Mouse (Mus musculus) forebrain, embryonic 14.5 days (tissue): ENCODE results near the gene Grip2. TPM values are rescaled to one million over a fixed set of nuclear protein-coding genes. Genes with fewer than 3 reads are reported as not detected.

ENCODE experiments used
- ATAC-seq: fragments of 200-750 bp; cut with Nextera tagmentation; 2 replicates; pipeline ENCODE4 v1.8.0; 2017; ENCODE audit warnings: mild to moderate bottlenecking, moderate library complexity
- DNase-seq: peaks from one replicate; pipeline ENCODE4 v3.0.0-alpha.2; 2015; ENCODE audit warnings: low spot score
- H3K27ac ChIP-seq: fragments of 300-500 bp; sonication (generic); 2 replicates; pipeline ENCODE4 v1.5.1; 2014; ENCODE audit warnings: low read depth, mild to moderate bottlenecking, control low read depth, low read length, moderate library complexity
- H3K27me3 ChIP-seq: fragments of 300-500 bp; sonication (generic); replicated peaks from 2 replicates; pipeline ENCODE4 v1.6.1; 2014; ENCODE audit warnings: low read length, control low read depth, mixed read lengths; ENCODE audit not compliant: control insufficient read depth, insufficient read depth
- H3K36me3 ChIP-seq: fragments of 300-500 bp; sonication (generic); 2 replicates; pipeline ENCODE4 v1.6.1; 2014; ENCODE audit warnings: low read length, control low read depth; ENCODE audit not compliant: control insufficient read depth, insufficient read depth
- H3K4me1 ChIP-seq: fragments of 300-500 bp; sonication (generic); 2 replicates; pipeline ENCODE4 v1.6.1; 2014; ENCODE audit warnings: antibody characterized with exemption, low read length, control low read depth; ENCODE audit not compliant: control insufficient read depth, insufficient read depth
- H3K4me2 ChIP-seq: fragments of 300-500 bp; sonication (generic); 2 replicates; pipeline ENCODE4 v1.6.1; 2014; ENCODE audit warnings: mild to moderate bottlenecking, control low read depth, low read length
- H3K4me3 ChIP-seq: fragments of 300-500 bp; sonication (generic); 2 replicates; pipeline ENCODE4 v1.5.1; 2014; ENCODE audit warnings: low read depth, low read length, control low read depth
- H3K9ac ChIP-seq: fragments of 300-500 bp; sonication (generic); 2 replicates; pipeline ENCODE4 v1.6.1; 2014; ENCODE audit warnings: mild to moderate bottlenecking, low read length, control low read depth, moderate library complexity
- H3K9me3 ChIP-seq: fragments of 300-500 bp; sonication (generic); replicated peaks from 2 replicates; pipeline ENCODE4 v1.6.1; 2016; ENCODE audit warnings: low read length, control low read depth, mixed read lengths; ENCODE audit not compliant: control insufficient read depth
- WGBS: fragments of 180-500 bp; shearing (Covaris S2); extraction: QIAGEN DNeasy Blood & Tissue Kit; methylation state at CpG from one replicate; pipeline ENCODE4 v1.1.7; 2014; 5-methylcytosine and 5-hydroxymethylcytosine counted together
- polyA plus RNA-seq: library from polyadenylated mRNA; unstranded; fragments of >200 nt; fragmentation: Nextera tagmentation; extraction: Ambion mirVana; gene quantifications from 2 replicates; pipeline ENCODE4 v1.2.1, GENCODE M21; 2014

Grip2 gene
- polyA plus RNA-seq, 1 experiment from 2014 or later, result 2.6 TPM

GRCm38 (mm10) chr6:91736471-91736870, 90.6 kb downstream of the Grip2 start:
- ATAC-seq (no peak), DNase-seq (no peak)
- Histone ChIP-seq H3K4me1 (peaks cover 6% of the 10 kb centered on the region; the same call in 1 of the 2 replicates), H3K27me3 (no peaks in the 10 kb centered on the region), H3K9ac (no peak overlapping the region), H3K36me3 (peaks cover 76% of the 10 kb centered on the region), H3K4me2 (no peak overlapping the region), H3K9me3 (no peaks in the 10 kb centered on the region), H3K4me3 (no peak overlapping the region), H3K27ac (no peak overlapping the region)
- WGBS, result 73% methylated on average over 5 of the region's 5 CpGs

GRCm38 (mm10) chr6:91732138-91732537, 94.9 kb downstream of the Grip2 start:
- Histone ChIP-seq H3K9ac (no peak overlapping the region), H3K9me3 (no peaks in the 10 kb centered on the region), H3K27me3 (no peaks in the 10 kb centered on the region), H3K27ac (peak overlapping the region; percentile 58; the same call in 1 of the 2 replicates), H3K4me2 (no peak overlapping the region), H3K4me1 (peaks cover 30% of the 10 kb centered on the region), H3K4me3 (no peak overlapping the region), H3K36me3 (peaks cover 60% of the 10 kb centered on the region)
- DNase-seq (peak; percentile 94), ATAC-seq (peak; percentile 81)
- 19% methylated on average over 11 of the region's 11 CpGs for whole genome bisulfite sequencing

GRCm38 (mm10) chr6:91729677-91730127, 97.3 kb downstream of the Grip2 start:
- peak; percentile 88 for DNase-seq
- no peak overlapping the region for H3K4me3 ChIP-seq
- H3K4me1 ChIP-seq, result peaks cover 30% of the 10 kb centered on the region
- 4% methylated on average over 12 of the region's 12 CpGs for WGBS
- H3K9me3 ChIP-seq, result no peaks in the 10 kb centered on the region
- H3K27me3 ChIP-seq, result no peaks in the 10 kb centered on the region
- peak; percentile 78 for ATAC-seq
- H3K9ac ChIP-seq, result peak overlapping the region; percentile 13; the same call in 1 of the 2 replicates
- H3K27ac ChIP-seq, result peak overlapping the region; percentile 68
- peaks cover 59% of the 10 kb centered on the region for H3K36me3 ChIP-seq
- H3K4me2 ChIP-seq, result no peak overlapping the region

- Histone ChIP-seq H3K4me2 (no peak overlapping the region), H3K27ac (peak overlapping the region; percentile 68; the same call in 1 of the 2 replicates), H3K36me3 (peaks cover 65% of the 10 kb centered on the region), H3K4me3 (no peak overlapping the region), H3K9me3 (no peaks in the 10 kb centered on the region), H3K4me1 (peaks cover 30% of the 10 kb centered on the region), H3K9ac (0 out of 2 replicates have a peak overlapping the region, but pooled peaks have one; percentile 17), H3K27me3 (no peaks in the 10 kb centered on the region)
- ATAC-seq, result no peak; the same call in 1 of the 2 replicates
- DNase-seq, result no peak
- 49% methylated on average over 6 of the region's 6 CpGs for WGBS
These were observed 98.0 kb downstream of the Grip2 start for GRCm38 (mm10) chr6:91728939-91729619.

- ATAC-seq, result no peak
- no peak overlapping the region for H3K27ac ChIP-seq
- 80% methylated on average over 1 of the region's 1 CpGs for WGBS
- H3K9ac ChIP-seq, result no peak overlapping the region
- H3K4me2 ChIP-seq, result no peak overlapping the region
- no peak for DNase-seq
- H3K9me3 ChIP-seq, result no peaks in the 10 kb centered on the region
- peaks cover 30% of the 10 kb centered on the region for H3K4me1 ChIP-seq
- H3K27me3 ChIP-seq, result no peaks in the 10 kb centered on the region
- H3K4me3 ChIP-seq, result no peak overlapping the region
- H3K36me3 ChIP-seq, result peaks cover 70% of the 10 kb centered on the region
These were observed 99.7 kb downstream of the Grip2 start for GRCm38 (mm10) chr6:91727361-91727760.

- DNase-seq, result no peak
- Histone ChIP-seq H3K9ac (no peak overlapping the region), H3K27ac (peak overlapping the region; percentile 55; the same call in 1 of the 2 replicates), H3K4me3 (no peak overlapping the region), H3K4me1 (peaks cover 37% of the 10 kb centered on the region), H3K9me3 (no peaks in the 10 kb centered on the region), H3K4me2 (no peak overlapping the region), H3K36me3 (peaks cover 38% of the 10 kb centered on the region), H3K27me3 (no peaks in the 10 kb centered on the region)
- WGBS, result 43% methylated on average over 12 of the region's 12 CpGs
- no peak for ATAC-seq
These were observed 105.8 kb downstream of the Grip2 start for GRCm38 (mm10) chr6:91721215-91721701.

GRCm38 (mm10) chr6:91720588-91721214, 106.3 kb downstream of the Grip2 start:
- DNase-seq (no peak), ATAC-seq (peak; percentile 19)
- Histone ChIP-seq H3K4me3 (no peak overlapping the region), H3K4me1 (peaks cover 37% of the 10 kb centered on the region), H3K36me3 (peaks cover 33% of the 10 kb centered on the region), H3K9ac (peak overlapping the region; percentile 40; the same call in 1 of the 2 replicates), H3K4me2 (peak overlapping the region; percentile 25; the same call in 1 of the 2 replicates), H3K27me3 (no peaks in the 10 kb centered on the region), H3K27ac (peak overlapping the region; percentile 93), H3K9me3 (no peaks in the 10 kb centered on the region)
- WGBS, result 61% methylated on average over 4 of the region's 4 CpGs

GRCm38 (mm10) chr6:91719865-91720533, 107.1 kb downstream of the Grip2 start:
- Histone ChIP-seq H3K27me3 (no peaks in the 10 kb centered on the region), H3K4me2 (peak overlapping the region; percentile 42), H3K9ac (peak overlapping the region; percentile 48), H3K4me1 (peaks cover 37% of the 10 kb centered on the region), H3K4me3 (no peak overlapping the region), H3K27ac (peak overlapping the region; percentile 93), H3K36me3 (peaks cover 26% of the 10 kb centered on the region), H3K9me3 (no peaks in the 10 kb centered on the region)
- ATAC-seq, result peak; percentile 76
- DNase-seq, result peak; percentile 88
- 2% methylated on average over 9 of the region's 9 CpGs for WGBS
